Mouse (Mus musculus) inflammation-experienced regulatory T-cells, adult 16 weeks (primary cell): ENCODE results near the gene Olfr770. TPM values are rescaled to one million over a fixed set of nuclear protein-coding genes. Genes with fewer than 3 reads are reported as not detected.

ENCODE experiments used
- polyA plus RNA-seq: library from polyadenylated mRNA; unstranded; fragments of 100-300 nt; shearing (Covaris generic); gene quantifications from one replicate; pipeline ENCODE4 v1.2.1, GENCODE M21; 2017

The Olfr770 gene
- not detected for polyA plus RNA-seq

GRCm38 (mm10) chr10:129138898-129139297, at the start of gene Olfr770:
TSS of gene Olfr770 (minus strand) at chr10:129138998.

GRCm38 (mm10) chr10:129187319-129187718, 48.5 kb upstream of the Olfr770 start, which contains the start of gene Olfr773:
TSS of gene Olfr773 (minus strand) at chr10:129187419.

GRCm38 (mm10) chr10:129177821-129178220, 39.0 kb upstream of the Olfr770 start, which contains the start of gene Olfr772:
TSS of gene Olfr772 (minus strand) at chr10:129177921.

GRCm38 (mm10) chr10:129164651-129165050, 25.9 kb upstream of the Olfr770 start, which contains the start of gene Olfr771:
TSS of gene Olfr771 (minus strand) at chr10:129164751.

GRCm38 (mm10) chr10:129117761-129118160, 21.0 kb downstream of the Olfr770 start, which contains the start of gene Olfr769:
TSS of gene Olfr769 (minus strand) at chr10:129117861.

GRCm38 (mm10) chr10:129099275-129099674, 39.5 kb downstream of the Olfr770 start, which contains the start of gene Olfr768:
TSS of gene Olfr768 (minus strand) at chr10:129099375.

GRCm38 (mm10) chr10:129082810-129083209, 56.0 kb downstream of the Olfr770 start, which contains the start of gene Olfr767:
TSS of gene Olfr767 (minus strand) at chr10:129082910.

Other genes with a start within 250 kb of the Olfr770 start
- 1.2 TPM for gene Gdf11, start 247.3 kb downstream of the Olfr770 start, polyA plus RNA-seq
- 1.2 TPM for gene Cd63, start 238.0 kb downstream of the Olfr770 start, polyA plus RNA-seq
- gene Rdh5, start 216.1 kb downstream of the Olfr770 start, polyA plus RNA-seq = 21.9 TPM
- 196 TPM for gene Bloc1s1, start 215.0 kb downstream of the Olfr770 start, polyA plus RNA-seq
- gene Itga7, start 205.2 kb downstream of the Olfr770 start, polyA plus RNA-seq = 9.1 TPM
- gene Mettl7b, start 178.0 kb downstream of the Olfr770 start, polyA plus RNA-seq = not detected
- not detected for gene Olfr9, start 149.6 kb downstream of the Olfr770 start, polyA plus RNA-seq
- not detected for gene Olfr763, start 128.2 kb downstream of the Olfr770 start, polyA plus RNA-seq
- gene Olfr764-ps1, start 99.1 kb downstream of the Olfr770 start, polyA plus RNA-seq = not detected
- gene Olfr765, start 89.0 kb downstream of the Olfr770 start, polyA plus RNA-seq = not detected
- not detected for gene Olfr766-ps1, start 70.0 kb downstream of the Olfr770 start, polyA plus RNA-seq
- not detected for gene Olfr767, start 56.1 kb downstream of the Olfr770 start, polyA plus RNA-seq
- gene Olfr768, start 39.6 kb downstream of the Olfr770 start, polyA plus RNA-seq = not detected
- not detected for gene Olfr769, start 21.1 kb downstream of the Olfr770 start, polyA plus RNA-seq
- gene Olfr771, start 25.8 kb upstream of the Olfr770 start, polyA plus RNA-seq = not detected
- gene Olfr772, start 38.9 kb upstream of the Olfr770 start, polyA plus RNA-seq = not detected
- not detected for gene Olfr773, start 48.4 kb upstream of the Olfr770 start, polyA plus RNA-seq
- gene Olfr774, start 97.2 kb upstream of the Olfr770 start, polyA plus RNA-seq = not detected
- not detected for gene Olfr775, start 109.4 kb upstream of the Olfr770 start, polyA plus RNA-seq
- not detected for gene Olfr776, start 120.1 kb upstream of the Olfr770 start, polyA plus RNA-seq
- not detected for gene Olfr777, start 132.5 kb upstream of the Olfr770 start, polyA plus RNA-seq
- not detected for gene Olfr780, start 179.1 kb upstream of the Olfr770 start, polyA plus RNA-seq
- not detected for gene Olfr781, start 189.9 kb upstream of the Olfr770 start, polyA plus RNA-seq
- not detected for gene Olfr782, start 209.9 kb upstream of the Olfr770 start, polyA plus RNA-seq
- not detected for gene Olfr784, start 245.1 kb upstream of the Olfr770 start, polyA plus RNA-seq